Mouse (Mus musculus): ENCODE data around the gene Adamtsl2. TPM values are rescaled to one million over a fixed set of nuclear protein-coding genes. Genes with fewer than 3 reads are reported as not detected.

The Adamtsl2 gene
- total RNA-seq, 2 experiments from 2014 or later, result 16.2 to 21.4 TPM

- no peak for TF ChIP-seq CTCF (IDR thresholded peaks at IDR 0.05)
- Histone ChIP-seq H3K27ac (no peak overlapping the region), H3K4me3 (no peak overlapping the region)
- DNase-seq (ENCODE audit: extremely low spot score in 1 of 2, low spot score in 2 of 2), result no peak
- intact Hi-C loops (cut with DNase I), result no loop called here
Observed at GRCm38 (mm10) chr2:27049408-27049807, 29.8 kb upstream of the Adamtsl2 start.

DNA sequence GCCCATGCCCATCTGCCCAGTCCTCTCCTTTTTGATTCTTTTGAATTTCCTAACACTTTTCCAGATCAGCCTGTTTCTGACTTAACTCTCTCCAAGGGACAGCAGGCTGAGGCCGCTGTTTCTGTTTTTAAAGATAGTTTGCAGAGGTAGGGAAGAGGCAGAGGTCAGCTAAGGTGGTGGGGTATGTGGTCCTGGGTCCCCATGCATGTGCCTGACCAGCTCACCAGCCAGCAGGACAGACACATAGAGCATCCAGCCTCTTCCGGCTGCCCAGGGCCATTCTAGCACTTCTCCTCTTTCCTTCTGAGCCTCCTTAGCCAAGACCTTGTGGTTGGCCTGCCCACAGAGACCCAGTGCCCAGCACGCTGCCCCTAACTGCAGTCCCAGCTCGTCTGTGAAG lies 20.9 kb upstream of the Adamtsl2 start:
- no peak overlapping the region for H3K4me3 ChIP-seq
- TF ChIP-seq CTCF (IDR thresholded peaks at IDR 0.05), result no peak
- H3K27ac ChIP-seq, result no peak overlapping the region
- DNase-seq (ENCODE audit: extremely low spot score in 1 of 2, low spot score in 2 of 2), result no peak
- intact Hi-C loops (cut with DNase I), result no loop called here

DNA sequence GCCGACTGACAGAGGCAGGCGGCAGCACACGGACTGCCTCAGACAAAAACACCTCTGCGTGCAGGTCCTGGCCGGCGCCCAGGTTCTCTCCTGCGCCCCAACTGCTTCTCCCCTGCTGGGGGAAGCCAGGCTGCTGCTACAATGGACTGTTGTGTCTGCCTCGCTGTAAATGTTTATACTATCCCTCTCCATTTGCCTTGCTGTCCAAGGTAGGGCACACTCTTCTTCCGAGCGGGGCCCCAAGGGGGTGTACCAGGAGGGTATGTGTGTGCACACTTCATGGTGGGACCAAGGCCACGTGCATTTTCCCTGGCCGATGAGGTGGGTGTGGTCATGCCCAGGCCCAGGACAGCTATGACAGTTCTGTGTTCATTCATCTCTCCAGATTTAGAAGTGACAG lies 20.4 kb upstream of the Adamtsl2 start:
- no peak for TF ChIP-seq CTCF (IDR thresholded peaks at IDR 0.05)
- no peak overlapping the region for H3K4me3 ChIP-seq
- no peak for DNase-seq (ENCODE audit: extremely low spot score in 1 of 2, low spot score in 2 of 2)
- H3K27ac ChIP-seq, result no peak overlapping the region
- intact Hi-C loops (cut with DNase I), result no loop called here

- Histone ChIP-seq H3K4me3 (no peak overlapping the region), H3K27ac (no peak overlapping the region)
- intact Hi-C loops (cut with DNase I), result no loop called here
- TF ChIP-seq CTCF (IDR thresholded peaks at IDR 0.05), result no peak
- no peak for DNase-seq (ENCODE audit: extremely low spot score in 1 of 2, low spot score in 2 of 2)
Observed at GRCm38 (mm10) chr2:27059187-27059586, 20.0 kb upstream of the Adamtsl2 start.

- intact Hi-C loops (cut with DNase I), result no loop called here
- no peak for TF ChIP-seq CTCF (IDR thresholded peaks at IDR 0.05)
- Histone ChIP-seq H3K4me3 (no peak overlapping the region), H3K27ac (no peak overlapping the region)
- no peak for DNase-seq (ENCODE audit: extremely low spot score in 1 of 2, low spot score in 2 of 2)
Observed at GRCm38 (mm10) chr2:27067124-27067523, 12.1 kb upstream of the Adamtsl2 start.

DNA sequence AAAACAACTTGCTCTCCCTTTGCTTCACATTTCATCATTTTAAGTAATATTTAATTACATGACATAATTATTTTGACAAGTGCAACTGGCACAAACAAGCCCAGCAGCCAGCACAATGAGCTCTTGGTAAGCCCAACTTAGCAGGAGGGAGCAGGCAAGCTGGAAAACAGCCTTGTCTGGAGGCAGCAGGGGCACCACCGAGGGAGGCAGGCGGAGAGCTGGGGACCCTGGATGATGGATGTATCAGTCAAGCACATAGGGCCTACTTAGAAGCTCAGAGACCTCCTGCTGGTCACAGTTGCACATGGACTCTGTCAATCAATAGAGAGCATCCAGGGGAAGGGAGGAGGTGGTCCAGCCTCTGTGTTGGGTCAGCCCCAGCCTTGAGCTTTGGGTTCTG lies 11.2 kb upstream of the Adamtsl2 start:
- intact Hi-C loops (cut with DNase I), result no loop called here
- no peak for DNase-seq (ENCODE audit: extremely low spot score in 1 of 2, low spot score in 2 of 2)
- Histone ChIP-seq H3K27ac (no peak overlapping the region), H3K4me3 (no peak overlapping the region)
- no peak for TF ChIP-seq CTCF (IDR thresholded peaks at IDR 0.05)

- no peak for TF ChIP-seq CTCF (IDR thresholded peaks at IDR 0.05)
- Histone ChIP-seq H3K27ac (no peak overlapping the region), H3K4me3 (no peak overlapping the region)
- no peak for DNase-seq (ENCODE audit: extremely low spot score in 1 of 2, low spot score in 2 of 2)
- intact Hi-C loops (cut with DNase I), result no loop called here
Observed at GRCm38 (mm10) chr2:27069646-27070045, 9.5 kb upstream of the Adamtsl2 start.

- Histone ChIP-seq H3K27ac (0 out of 2 replicates have a peak overlapping the region, but pooled peaks have one; percentile 32), H3K4me3 (no peak overlapping the region)
- intact Hi-C loops (cut with DNase I), result no loop called here
- no peak for DNase-seq (ENCODE audit: extremely low spot score in 1 of 2, low spot score in 2 of 2)
- no peak for TF ChIP-seq CTCF (IDR thresholded peaks at IDR 0.05)
Observed at GRCm38 (mm10) chr2:27070247-27070813, 8.8 kb upstream of the Adamtsl2 start.

DNA sequence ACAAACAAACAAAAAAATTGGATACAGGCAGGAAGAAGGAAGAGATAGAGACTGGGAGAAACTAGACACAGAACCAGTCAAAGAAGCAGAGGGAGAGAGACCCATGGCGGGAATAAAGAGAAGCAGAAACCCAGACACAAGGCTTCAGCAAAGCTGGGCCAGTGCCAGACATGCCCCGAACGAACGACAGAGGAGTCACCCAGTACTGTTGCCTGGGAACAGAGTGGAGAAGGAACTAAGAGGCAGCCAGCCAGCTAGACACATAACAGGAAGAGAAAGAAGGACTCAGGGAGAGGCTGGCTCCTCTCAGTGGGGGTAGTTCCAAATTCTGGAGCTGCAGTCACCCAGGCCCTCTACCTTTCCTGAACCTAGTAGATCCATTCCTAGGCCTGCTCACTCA lies 8.0 kb upstream of the Adamtsl2 start:
- Histone ChIP-seq H3K4me3 (no peak overlapping the region), H3K27ac (0 out of 2 replicates have a peak overlapping the region, but pooled peaks have one; percentile 54)
- TF ChIP-seq CTCF (IDR thresholded peaks at IDR 0.05), result no peak
- intact Hi-C loops (cut with DNase I), result no loop called here
- peak; percentile 75 to 80 for DNase-seq (ENCODE audit: extremely low spot score in 1 of 2, low spot score in 2 of 2)

- no peak for TF ChIP-seq CTCF (IDR thresholded peaks at IDR 0.05)
- no peak within 1 kb of the TSS for H3K4me3 ChIP-seq
- H3K27ac ChIP-seq, result 0 out of 2 replicates have a peak within 1 kb of the TSS, but pooled peaks have one; percentile 54
- DNase-seq (ENCODE audit: extremely low spot score in 1 of 2, low spot score in 2 of 2), result no peak
- intact Hi-C loops (cut with DNase I), result no loop called here
Observed at GRCm38 (mm10) chr2:27071978-27072377, 7.2 kb upstream of the Adamtsl2 start, which contains the start of gene Mymk. TSS of gene Mymk (minus strand) at chr2:27072179.

DNA sequence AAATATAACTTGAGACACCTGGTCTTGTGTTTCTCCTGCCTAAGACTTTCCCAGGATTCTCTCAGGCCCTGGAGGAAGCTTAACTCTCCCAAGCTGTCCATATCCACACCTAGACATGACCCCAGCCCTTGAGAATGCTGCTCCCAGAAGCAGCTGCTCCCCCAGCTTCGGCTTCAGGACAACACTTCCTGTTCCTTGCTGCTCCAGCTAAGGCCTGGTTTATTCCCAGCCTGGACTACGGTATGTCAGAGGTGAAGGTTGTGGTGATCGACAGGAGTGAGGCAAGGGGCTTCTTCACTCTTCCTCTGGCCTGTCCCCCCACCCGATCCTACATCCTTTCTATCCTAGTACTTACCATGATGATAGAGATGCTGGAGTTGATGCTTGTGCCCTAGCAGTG lies 5.8 kb upstream of the Adamtsl2 start:
- Histone ChIP-seq H3K27ac (no peak overlapping the region), H3K4me3 (no peak overlapping the region)
- intact Hi-C loops (cut with DNase I), result no loop called here
- no peak for TF ChIP-seq CTCF (IDR thresholded peaks at IDR 0.05)
- DNase-seq (ENCODE audit: extremely low spot score in 1 of 2, low spot score in 2 of 2), result no peak

- intact Hi-C loops (cut with DNase I), result no loop called here
- DNase-seq (ENCODE audit: extremely low spot score in 1 of 2, low spot score in 2 of 2), result no peak
- no peak overlapping the region for H3K27ac ChIP-seq
- H3K4me3 ChIP-seq, result no peak overlapping the region
- TF ChIP-seq CTCF (IDR thresholded peaks at IDR 0.05), result no peak
Observed at GRCm38 (mm10) chr2:27074804-27075203, 4.4 kb upstream of the Adamtsl2 start.

DNA sequence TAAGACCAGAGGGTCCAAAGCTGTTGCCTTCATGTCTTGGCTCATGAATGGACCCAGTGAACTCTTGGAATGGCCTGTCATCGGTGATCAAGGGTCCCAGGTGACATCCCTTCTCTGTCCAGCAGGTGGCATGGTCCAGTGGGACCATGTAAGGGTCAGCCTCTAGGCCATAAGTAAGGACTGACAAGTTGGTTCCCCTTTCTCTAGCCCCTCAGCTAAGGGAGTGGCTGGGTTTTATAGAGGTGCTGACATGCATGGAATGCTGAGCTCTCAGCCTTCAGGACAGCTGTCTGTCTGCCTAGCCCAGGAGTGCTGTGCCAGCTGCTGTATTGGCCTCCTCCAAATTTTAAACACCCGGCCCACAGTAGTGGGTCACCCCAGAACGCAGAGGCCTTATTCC lies 3.7 kb upstream of the Adamtsl2 start:
- no peak overlapping the region for H3K4me3 ChIP-seq
- peak; percentile 67 for TF ChIP-seq CTCF (IDR thresholded peaks at IDR 0.05)
- no peak overlapping the region for H3K27ac ChIP-seq
- intact Hi-C loops (cut with DNase I), result no loop called here
- no peak for DNase-seq (ENCODE audit: extremely low spot score in 1 of 2, low spot score in 2 of 2)
